Mouse (Mus musculus): ENCODE measurements around the gene Fmc1.
"Not testable (repeated sequence)": the region's sequence is repeated elsewhere in the genome, so short reads cannot be mapped to it uniquely, and the experiment has no call there.

GRCm38 (mm10) chr6:38548595-38548994, 15.3 kb downstream of the Fmc1 start:
- not testable (repeated sequence) for TF ChIP-seq POLR2A (IDR thresholded peaks at IDR 0.05; ENCODE audit: low read depth, low read length); CTCF (IDR thresholded peaks at IDR 0.05; ENCODE audit: borderline replicate concordance, insufficient read depth, low read length)
